Mouse (Mus musculus) erythroblast, embryonic 14.5 days (primary cell): Measurements from ENCODE around the gene Fosl1.

Experiments used
- GATA1 ChIP-seq: IDR thresholded peaks from 2 replicates; pipeline ENCODE4 v1.6.1; 2012; ENCODE audit warnings: low read length, inconsistent platforms, mixed read lengths
- TAL1 ChIP-seq: IDR thresholded peaks from 3 replicates; pipeline ENCODE4 v1.6.1; 2012; ENCODE audit warnings: low read length, inconsistent platforms, mixed read lengths

DNA sequence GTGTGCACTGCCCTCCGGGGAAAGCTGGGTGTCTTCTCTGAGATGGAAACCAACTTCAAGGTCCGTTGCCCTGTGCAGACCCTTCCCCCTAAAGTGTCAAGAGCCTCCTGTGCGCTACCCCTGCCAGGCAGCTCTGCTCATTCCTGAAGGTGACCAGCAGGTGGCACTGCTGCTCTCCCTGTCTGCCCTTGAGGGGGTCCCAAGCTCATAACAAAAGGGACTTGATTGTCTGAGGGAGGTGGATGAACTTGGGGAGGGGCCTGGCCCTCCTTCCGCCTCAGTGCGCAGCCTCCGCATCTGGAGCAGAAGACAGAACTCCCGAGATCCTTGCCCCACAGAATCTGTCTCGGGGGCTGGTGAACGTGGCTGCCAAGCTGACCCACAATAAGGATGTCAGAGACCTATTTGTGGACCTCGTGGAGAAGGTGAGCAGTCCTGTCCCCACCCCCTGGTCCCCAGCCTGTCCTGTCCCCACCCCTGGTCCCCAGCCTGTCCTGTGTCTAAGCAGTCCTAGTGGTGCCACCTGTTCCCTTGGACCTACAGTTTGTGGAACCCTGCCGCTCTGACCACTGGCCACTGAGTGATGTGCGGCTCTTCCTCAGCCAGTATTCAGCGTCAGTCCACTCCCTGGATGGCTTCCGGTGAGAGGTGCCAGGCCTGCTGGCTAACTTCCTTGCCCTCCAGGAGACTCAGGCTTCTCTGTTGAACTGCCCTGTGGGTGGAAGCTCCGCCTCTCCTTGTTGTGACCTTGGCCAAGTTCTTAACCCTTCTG lies 16.6 kb downstream of the Fosl1 start:
- no peak for TF ChIP-seq GATA1
- TF ChIP-seq TAL1, result no peak
